Mouse (Mus musculus): ENCODE results near the gene Ptpn3.

The Ptpn3 gene

GRCm38 (mm10) chr4:57301410-57302313 is at the start of gene Ptpn3:
Ptpn3 (minus strand) TSS chr4:57301837.
- DNase-seq (ENCODE audit: low spot score), result peak; percentile 86

GRCm38 (mm10) chr4:57350541-57350940 is 48.9 kb upstream of the Ptpn3 start:
- DNase-seq (ENCODE audit: low spot score), result no peak

- no peak for DNase-seq (ENCODE audit: low spot score)
Measured at GRCm38 (mm10) chr4:57343996-57344395, 42.4 kb upstream of the Ptpn3 start.

- peak; percentile 23 for DNase-seq (ENCODE audit: low spot score)
Measured at GRCm38 (mm10) chr4:57338923-57339322, 37.3 kb upstream of the Ptpn3 start.

GRCm38 (mm10) chr4:57338061-57338460 is 36.4 kb upstream of the Ptpn3 start:
- peak; percentile 62 for DNase-seq (ENCODE audit: low spot score)

- DNase-seq (ENCODE audit: low spot score), result no peak
Measured at GRCm38 (mm10) chr4:57335000-57335666, 33.5 kb upstream of the Ptpn3 start.

- no peak for DNase-seq (ENCODE audit: low spot score)
Measured at GRCm38 (mm10) chr4:57333926-57334548, 32.4 kb upstream of the Ptpn3 start.

- no peak for DNase-seq (ENCODE audit: low spot score)
Measured at GRCm38 (mm10) chr4:57332511-57332910, 30.9 kb upstream of the Ptpn3 start.

GRCm38 (mm10) chr4:57320606-57321327 is 19.1 kb upstream of the Ptpn3 start:
- no peak for DNase-seq (ENCODE audit: low spot score)

GRCm38 (mm10) chr4:57318525-57319212 is 17.0 kb upstream of the Ptpn3 start:
- DNase-seq (ENCODE audit: low spot score), result peak; percentile 39

- DNase-seq (ENCODE audit: low spot score), result no peak
Measured at GRCm38 (mm10) chr4:57312256-57313166, 10.9 kb upstream of the Ptpn3 start.

- DNase-seq (ENCODE audit: low spot score), result no peak
Measured at GRCm38 (mm10) chr4:57311750-57312149, 10.1 kb upstream of the Ptpn3 start.

- peak; percentile 36 for DNase-seq (ENCODE audit: low spot score)
Measured at GRCm38 (mm10) chr4:57308214-57309000, 6.8 kb upstream of the Ptpn3 start.

- DNase-seq (ENCODE audit: low spot score), result no peak
Measured at GRCm38 (mm10) chr4:57307747-57308146, 6.1 kb upstream of the Ptpn3 start.

GRCm38 (mm10) chr4:57306260-57306659 is 4.6 kb upstream of the Ptpn3 start:
- no peak for DNase-seq (ENCODE audit: low spot score)

GRCm38 (mm10) chr4:57305644-57306043 is 4.0 kb upstream of the Ptpn3 start:
- no peak for DNase-seq (ENCODE audit: low spot score)

- DNase-seq (ENCODE audit: low spot score), result peak; percentile 64
Measured at GRCm38 (mm10) chr4:57300469-57301409, 898 bp downstream of the Ptpn3 start.

GRCm38 (mm10) chr4:57299701-57300468 is 1.8 kb downstream of the Ptpn3 start:
- peak; percentile 73 for DNase-seq (ENCODE audit: low spot score)

Data from urinary bladder, postnatal 14 days (tissue).